Mouse (Mus musculus) hindbrain, embryonic 10.5 days (tissue): ENCODE data around the gene Aif1. TPM values are rescaled to one million over a fixed set of nuclear protein-coding genes. Genes with fewer than 3 reads are reported as not detected.

Source experiments
- DNase-seq: peaks from one replicate; pipeline ENCODE4 v3.0.0-alpha.2; 2017; ENCODE audit warnings: low spot score
- H3K27ac ChIP-seq: fragments of 300-500 bp; sonication (generic); 2 replicates; pipeline ENCODE4 v1.5.1; 2016; ENCODE audit warnings: mild to moderate bottlenecking, moderate library complexity
- H3K27me3 ChIP-seq: fragments of 300-500 bp; sonication (generic); 2 replicates; pipeline ENCODE4 v1.6.1; 2016; ENCODE audit warnings: mild to moderate bottlenecking; ENCODE audit not compliant: poor library complexity, insufficient read depth, severe bottlenecking
- H3K36me3 ChIP-seq: fragments of 300-500 bp; sonication (generic); 2 replicates; pipeline ENCODE4 v1.6.1; 2016; ENCODE audit warnings: mild to moderate bottlenecking, moderate library complexity
- H3K4me1 ChIP-seq: fragments of 300-500 bp; sonication (generic); replicated peaks from 2 replicates; pipeline ENCODE4 v1.6.1; 2016; ENCODE audit warnings: mild to moderate bottlenecking
- H3K4me3 ChIP-seq: fragments of 300-500 bp; sonication (generic); 2 replicates; pipeline ENCODE4 v1.5.1; 2016; ENCODE audit warnings: mild to moderate bottlenecking, moderate library complexity
- H3K9me3 ChIP-seq: fragments of 300-500 bp; sonication (generic); 2 replicates; pipeline ENCODE4 v1.6.1; 2016; ENCODE audit warnings: mild to moderate bottlenecking, moderate library complexity
- WGBS: fragments of 180-500 bp; shearing (Covaris S2); methylation state at CpG from one replicate; pipeline ENCODE4 v1.1.7; 2016; 5-methylcytosine and 5-hydroxymethylcytosine counted together
- polyA plus RNA-seq: library from polyadenylated mRNA; unstranded; fragments of >200 nt; fragmentation: Nextera tagmentation; extraction: Ambion mirVana; gene quantifications from 2 replicates; pipeline ENCODE4 v1.2.1, GENCODE M21; 2016

Aif1 gene
- polyA plus RNA-seq, 1 experiment from 2014 or later = 6.5 TPM

DNA sequence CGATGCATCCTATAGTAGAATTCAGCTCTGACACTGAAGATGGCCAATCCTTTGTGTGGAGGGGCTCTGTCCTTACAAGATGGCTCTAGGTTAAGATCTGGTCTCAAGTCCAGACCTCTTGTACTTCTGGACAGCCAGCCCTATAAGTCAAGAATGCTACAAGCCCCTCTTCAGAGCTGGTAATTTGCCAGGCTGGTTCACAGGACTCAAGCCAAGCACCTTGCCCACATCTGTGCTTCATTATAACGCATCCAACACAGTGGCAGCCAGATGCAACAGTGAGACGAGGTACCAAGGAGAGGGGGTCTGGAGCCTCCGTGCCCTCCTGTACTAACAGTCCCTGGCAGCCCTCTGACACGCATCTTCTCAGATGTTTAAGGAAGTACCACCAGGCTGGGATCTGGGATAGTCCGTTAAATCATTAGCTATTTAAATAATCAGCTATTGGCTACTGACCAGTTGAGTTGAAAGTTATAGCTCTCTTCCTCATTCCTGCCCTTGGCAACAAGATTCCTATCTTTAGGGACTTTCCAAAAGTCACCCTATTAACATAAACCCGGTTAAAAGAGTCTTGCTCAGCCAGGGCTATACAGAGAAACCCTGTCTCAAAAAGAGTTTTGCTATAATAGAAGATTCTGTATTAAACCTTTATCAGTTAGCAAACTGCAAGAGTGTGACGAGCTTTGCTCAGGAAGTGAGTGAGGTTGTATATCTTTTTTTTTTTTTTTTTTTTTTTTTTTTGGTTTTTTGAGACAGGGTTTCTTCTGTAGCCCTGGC is 1.5 kb downstream of the Aif1 start:
- Histone ChIP-seq H3K4me1 (no peaks in the 10 kb centered on the region), H3K9me3 (no peaks in the 10 kb centered on the region), H3K4me3 (no peak overlapping the region), H3K36me3 (no peaks in the 10 kb centered on the region), H3K27me3 (no peaks in the 10 kb centered on the region; the same call in 1 of the 2 replicates), H3K27ac (no peak overlapping the region)
- 76% methylated on average over 8 of the region's 8 CpGs for WGBS
- no peak for DNase-seq

DNA sequence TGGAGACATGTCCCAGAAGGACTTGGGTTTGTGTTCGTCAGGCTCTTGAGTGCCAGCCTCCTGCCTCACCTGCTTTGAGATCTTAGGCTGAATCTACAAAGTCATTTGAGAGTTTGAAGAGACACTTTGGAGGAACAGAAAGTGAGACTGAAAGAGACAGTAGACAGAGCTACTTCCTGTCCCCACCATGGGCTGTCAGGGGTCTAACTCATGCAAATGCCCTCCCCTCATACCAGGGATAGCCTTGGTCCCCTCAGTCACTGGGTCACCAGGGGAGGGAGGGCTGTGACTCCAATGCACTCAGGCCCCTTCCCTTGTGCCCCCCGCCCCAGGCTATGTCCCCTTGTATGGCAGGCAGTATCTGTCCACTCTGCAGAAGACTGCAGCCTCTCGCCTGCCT is 2.5 kb downstream of the Aif1 start:
- Histone ChIP-seq H3K36me3 (no peaks in the 10 kb centered on the region), H3K4me3 (no peak overlapping the region), H3K27me3 (no peaks in the 10 kb centered on the region; the same call in 1 of the 2 replicates), H3K4me1 (no peaks in the 10 kb centered on the region), H3K27ac (no peak overlapping the region), H3K9me3 (no peaks in the 10 kb centered on the region)
- 77% methylated on average over 3 of the region's 3 CpGs for WGBS
- DNase-seq = no peak

DNA sequence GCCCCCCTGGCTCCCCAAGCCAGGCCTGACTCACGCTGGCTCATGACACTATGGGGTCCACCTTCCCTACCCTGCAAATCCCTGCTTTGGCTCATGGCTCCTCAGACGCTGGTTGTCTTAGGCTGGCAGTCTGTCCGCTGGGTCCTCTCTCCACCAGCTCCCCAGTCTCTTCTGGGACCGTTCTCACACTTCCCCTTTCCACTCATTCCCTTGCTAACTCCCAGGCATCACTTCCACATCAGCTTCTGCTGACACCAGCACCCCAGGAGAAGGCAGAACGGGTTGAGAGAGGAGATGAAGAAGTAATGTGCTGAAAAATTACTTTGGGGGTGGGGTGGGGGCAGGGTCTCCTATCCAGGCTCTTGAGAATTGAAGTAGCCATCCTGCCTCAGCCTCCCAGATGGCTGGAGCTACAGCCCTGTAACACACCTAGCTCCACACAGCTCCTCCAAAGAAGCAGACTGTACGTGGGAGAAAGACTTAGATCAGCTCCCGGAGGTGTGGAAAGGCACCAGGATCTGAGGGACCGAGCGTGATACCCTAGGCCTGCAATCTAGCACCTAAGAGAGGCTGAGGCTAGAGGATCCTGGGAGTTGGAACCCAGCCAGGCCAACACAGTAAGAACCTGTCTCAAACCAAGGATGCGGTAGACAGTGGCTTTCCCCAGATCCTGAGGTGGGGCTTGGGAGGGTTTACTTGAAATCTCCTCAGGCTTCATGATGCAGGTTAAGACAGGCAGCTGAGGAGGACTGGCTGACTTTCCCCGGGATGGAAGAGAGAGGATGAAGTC is 3.2 kb downstream of the Aif1 start:
- DNase-seq = no peak
- Histone ChIP-seq H3K27ac (no peak overlapping the region), H3K9me3 (no peaks in the 10 kb centered on the region), H3K4me3 (no peak overlapping the region), H3K4me1 (no peaks in the 10 kb centered on the region), H3K36me3 (no peaks in the 10 kb centered on the region), H3K27me3 (no peaks in the 10 kb centered on the region; the same call in 1 of the 2 replicates)
- WGBS = 71% methylated on average over 11 of the region's 11 CpGs

DNA sequence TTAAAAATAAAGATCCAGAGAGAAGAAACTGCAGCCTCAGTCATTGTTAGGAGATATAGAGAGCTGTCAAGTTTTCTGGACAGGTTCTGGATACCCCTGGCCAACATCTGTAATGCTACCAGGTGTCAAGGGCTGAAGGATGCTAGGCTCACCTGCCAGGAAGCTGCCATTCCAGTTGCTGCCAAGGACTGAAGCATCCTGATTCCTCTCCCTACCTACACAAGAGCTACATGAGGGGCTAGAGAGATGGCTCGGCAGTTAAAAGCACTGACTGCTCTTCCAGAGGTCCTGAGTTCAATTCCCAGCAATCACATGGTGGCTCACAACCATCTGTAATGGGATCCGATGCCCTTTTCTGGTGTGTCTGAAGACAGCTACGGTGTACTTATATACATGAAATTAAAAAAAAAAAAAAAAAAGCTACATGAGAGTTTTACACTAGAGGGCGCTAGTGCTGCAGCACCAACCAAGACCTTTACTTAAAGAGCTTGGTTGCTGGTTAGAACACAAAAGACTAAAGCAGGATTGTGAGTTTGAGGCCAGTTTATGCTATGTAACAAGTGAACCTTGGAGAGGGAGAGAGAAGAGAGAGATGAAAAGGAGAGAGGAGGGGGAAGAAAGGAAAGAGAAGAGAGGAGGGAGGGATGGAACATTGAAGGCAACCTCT is 7.2 kb downstream of the Aif1 start:
- Histone ChIP-seq H3K27me3 (no peaks in the 10 kb centered on the region; the same call in 1 of the 2 replicates), H3K4me1 (peaks cover 9% of the 10 kb centered on the region), H3K36me3 (no peaks in the 10 kb centered on the region), H3K9me3 (no peaks in the 10 kb centered on the region), H3K27ac (0 out of 2 replicates have a peak overlapping the region, but pooled peaks have one; percentile 18), H3K4me3 (no peak overlapping the region)
- DNase-seq = no peak
- 32% methylated on average over 4 of the region's 4 CpGs for WGBS

DNA sequence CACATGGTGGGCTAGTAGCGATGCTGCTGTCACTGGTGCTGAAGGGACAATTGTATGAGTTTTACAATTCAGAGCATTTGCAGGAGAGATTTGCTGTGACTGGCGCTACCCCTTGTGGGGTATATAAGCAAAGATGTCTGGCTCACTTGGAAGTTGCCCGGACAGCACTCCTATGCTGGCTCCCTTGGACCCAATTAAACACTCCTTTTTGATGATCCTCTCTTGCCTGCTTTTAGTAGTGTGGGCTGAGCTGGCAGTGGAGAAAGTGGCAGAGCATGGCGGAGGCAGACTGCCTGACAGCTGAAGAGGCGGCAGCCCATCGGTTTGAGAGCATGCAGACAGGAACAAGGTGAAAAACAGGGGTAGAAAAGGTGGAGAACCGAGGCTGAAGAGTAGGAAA is 8.1 kb downstream of the Aif1 start:
- no peak overlapping the region for H3K27ac ChIP-seq
- no peaks in the 10 kb centered on the region; the same call in 1 of the 2 replicates for H3K27me3 ChIP-seq
- no peaks in the 10 kb centered on the region for H3K9me3 ChIP-seq
- 92% methylated on average over 7 of the region's 7 CpGs for WGBS
- H3K36me3 ChIP-seq = peaks cover 2% of the 10 kb centered on the region
- H3K4me1 ChIP-seq = peaks cover 17% of the 10 kb centered on the region
- DNase-seq = no peak
- 0 out of 2 replicates have a peak overlapping the region, but pooled peaks have one; percentile 0 for H3K4me3 ChIP-seq

DNA sequence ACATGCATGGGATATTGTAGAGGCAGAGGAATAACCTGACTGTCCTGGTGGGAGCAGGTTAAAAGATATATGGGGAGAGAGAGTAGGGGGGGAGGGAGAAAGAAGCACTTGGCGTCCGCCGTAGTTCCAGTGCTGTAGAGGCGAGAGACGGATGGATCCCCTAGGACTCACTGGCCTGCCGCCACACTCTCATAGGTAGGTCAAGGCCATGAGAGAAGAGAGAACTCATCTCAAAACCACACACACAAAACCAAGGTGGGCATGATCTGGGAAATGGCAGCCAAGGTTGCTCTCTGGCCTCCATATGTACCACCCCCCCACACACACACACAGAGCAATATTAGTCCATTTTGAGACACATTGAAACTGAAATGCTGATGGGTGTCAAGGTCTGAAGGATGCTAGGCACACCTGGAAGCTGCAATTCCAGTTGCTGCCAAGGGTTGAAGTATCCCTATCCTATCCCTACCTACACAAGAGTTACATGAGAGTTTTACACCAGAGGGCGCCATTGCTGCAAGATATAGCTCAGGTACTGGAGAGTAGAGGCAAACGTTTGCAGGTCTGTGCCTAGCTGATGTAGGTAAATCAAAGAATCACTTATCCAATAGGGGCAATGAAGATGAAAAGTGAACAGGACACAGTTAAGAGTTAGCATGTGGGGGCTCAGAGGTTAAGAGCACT is 9.4 kb downstream of the Aif1 start:
- peaks cover 15% of the 10 kb centered on the region for H3K36me3 ChIP-seq
- H3K4me3 ChIP-seq = peak overlapping the region; percentile 97
- DNase-seq = no peak
- H3K4me1 ChIP-seq = peaks cover 30% of the 10 kb centered on the region
- WGBS = 73% methylated on average over 8 of the region's 8 CpGs
- no peaks in the 10 kb centered on the region for H3K27me3 ChIP-seq
- H3K9me3 ChIP-seq = no peaks in the 10 kb centered on the region
- H3K27ac ChIP-seq = peak overlapping the region; percentile 100

DNA sequence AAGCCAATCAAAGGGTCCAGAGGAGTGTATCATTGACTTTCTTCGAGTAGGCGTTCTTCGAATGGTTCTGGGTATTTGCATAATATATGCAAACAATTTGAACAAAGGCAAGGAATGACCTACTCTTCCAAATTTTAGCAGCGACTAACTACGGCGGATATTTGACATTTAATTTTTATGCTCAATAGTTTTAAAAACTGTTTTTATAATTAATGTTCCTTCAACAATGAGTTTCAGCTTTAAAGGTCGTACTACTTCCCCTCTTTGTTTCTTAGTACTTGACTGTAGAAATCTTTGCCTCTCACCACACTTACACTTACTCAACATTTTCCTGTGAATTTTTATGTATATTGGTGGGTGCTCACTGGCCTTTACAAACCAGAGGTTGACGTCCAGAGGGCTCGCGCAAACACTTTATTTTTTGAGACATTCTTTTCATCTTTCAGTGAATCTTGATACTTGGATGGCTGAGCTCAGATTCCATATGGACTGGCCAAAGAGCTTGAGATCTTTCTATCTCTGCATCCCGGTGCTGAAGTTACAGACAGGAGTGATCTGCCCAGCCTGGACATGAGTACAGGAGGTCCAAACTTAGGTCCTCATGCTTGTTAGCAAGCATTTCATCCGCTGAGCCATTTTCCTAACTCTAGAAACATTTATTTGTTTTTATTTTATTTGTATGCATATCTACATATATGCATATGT is 10.3 kb downstream of the Aif1 start:
- WGBS = 27% methylated on average over 12 of the region's 12 CpGs
- H3K4me1 ChIP-seq = peaks cover 30% of the 10 kb centered on the region

DNA sequence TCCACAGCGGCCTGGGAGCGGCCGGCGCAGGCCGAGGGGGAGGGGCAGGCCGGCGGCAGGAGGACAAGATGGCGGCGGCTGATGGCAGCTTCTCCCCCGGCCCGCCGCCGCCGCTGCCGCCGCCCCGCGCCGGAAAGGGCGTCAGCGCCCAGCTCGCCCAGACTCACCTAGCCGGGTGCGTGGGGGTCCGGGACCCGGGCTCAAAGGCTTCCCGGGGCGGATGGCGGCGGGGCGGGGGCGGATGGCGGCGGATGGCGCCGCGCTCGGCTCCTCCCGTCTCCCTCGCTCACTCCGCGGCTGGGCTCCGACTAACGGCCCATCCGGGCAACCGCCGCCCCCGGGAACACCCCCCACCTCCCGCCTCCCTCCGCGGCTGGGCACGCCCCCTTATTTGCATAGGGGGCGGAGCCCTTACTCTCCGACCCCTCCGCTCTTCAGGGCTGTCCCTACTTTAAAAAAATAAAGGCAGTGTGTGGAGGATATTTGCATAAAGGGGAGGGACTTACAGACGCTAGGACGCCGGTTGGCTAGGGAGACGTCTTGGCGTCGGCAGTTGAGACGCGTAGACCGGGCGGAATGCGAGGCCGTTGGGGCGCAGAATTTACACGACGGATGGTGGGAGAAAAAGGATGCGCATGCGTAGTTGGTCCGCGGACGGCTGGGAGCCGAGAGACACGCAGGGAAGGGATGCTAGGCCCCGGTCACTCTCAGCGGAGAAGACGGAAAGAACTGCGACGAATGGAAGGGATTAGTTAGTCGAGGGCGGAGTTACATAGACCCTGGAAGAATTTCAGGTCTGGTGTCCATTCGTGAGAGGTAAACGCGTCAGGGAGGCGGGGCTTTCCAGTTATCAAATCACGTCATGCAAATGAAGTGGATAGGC is 11.1 kb downstream of the Aif1 start, which contains the start of gene Prrc2a:
Prrc2a (minus strand) TSS at position 330 of the 883 bp plus-strand sequence.
- WGBS = under 1% methylated on average over 74 of the region's 89 CpGs
- peak; percentile 99 for DNase-seq
- Histone ChIP-seq H3K4me1 (peaks cover 30% of the 10 kb centered on the region), H3K4me3 (peak within 1 kb of the TSS; percentile 97), H3K9me3 (no peaks in the 10 kb centered on the region), H3K27me3 (no peaks in the 10 kb centered on the region), H3K36me3 (peaks cover 32% of the 10 kb centered on the region), H3K27ac (peak within 1 kb of the TSS; percentile 100)

More for the DNA sequence above, 10.3 kb downstream of the Aif1 start:
- Histone ChIP-seq H3K27me3 (no peaks in the 10 kb centered on the region), H3K27ac (peak overlapping the region; percentile 100), H3K4me3 (peak overlapping the region; percentile 97), H3K36me3 (peaks cover 24% of the 10 kb centered on the region), H3K9me3 (no peaks in the 10 kb centered on the region)
- DNase-seq = no peak

DNA sequence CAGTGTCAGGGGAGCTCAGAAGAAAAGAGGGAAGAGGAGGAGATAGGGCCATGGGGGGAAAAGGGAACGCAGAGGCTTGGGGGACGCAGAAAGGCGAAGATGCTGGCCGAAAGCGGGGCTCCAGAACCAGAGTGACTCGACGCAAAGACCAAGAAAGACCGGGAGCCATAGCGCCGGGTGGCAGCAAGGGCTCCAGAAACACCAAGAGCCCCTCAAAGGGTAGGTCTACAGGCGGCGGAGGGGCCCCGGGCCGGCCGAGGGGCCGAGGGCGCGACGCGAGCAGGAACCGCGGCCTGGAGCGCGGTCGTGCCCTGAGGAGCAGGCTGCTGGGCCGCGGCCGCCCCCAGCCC is 11.7 kb downstream of the Aif1 start:
- WGBS = under 1% methylated on average over 28 of the region's 28 CpGs
- peak overlapping the region; percentile 100 for H3K27ac ChIP-seq

DNA sequence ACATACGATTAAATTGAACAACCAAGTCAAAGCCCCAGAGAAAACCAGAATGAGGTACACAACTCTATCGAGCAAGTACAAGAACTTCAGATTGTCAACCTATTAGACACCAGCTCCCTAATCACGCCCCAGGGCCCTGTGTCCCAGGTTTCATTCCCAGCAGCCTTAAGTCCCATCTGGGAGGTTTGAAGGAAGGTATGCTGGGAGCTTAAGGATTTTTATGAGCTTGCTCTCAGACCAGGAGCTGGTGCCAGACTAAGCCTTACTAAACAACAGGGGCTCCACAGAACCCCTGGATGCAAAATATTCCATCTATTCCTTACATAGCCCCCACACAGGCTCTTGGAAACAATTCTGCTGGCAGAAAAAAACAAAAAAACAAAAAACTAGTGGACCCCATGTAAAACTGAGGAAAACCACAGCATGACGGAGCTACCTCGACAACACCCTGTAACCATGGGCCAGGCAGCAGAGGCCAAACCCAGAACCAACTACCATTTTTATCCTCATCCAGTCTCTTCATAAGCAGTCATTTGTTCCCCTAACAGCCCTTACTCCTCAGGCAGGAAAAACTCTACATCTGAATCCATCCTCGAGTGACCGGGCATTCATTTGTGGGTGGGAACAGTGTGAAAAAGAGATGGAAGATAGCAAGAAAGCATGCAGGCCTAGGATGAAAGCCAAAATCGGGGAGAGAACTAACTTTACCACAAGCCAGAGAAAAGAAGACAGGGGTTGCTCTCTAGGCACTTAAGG is 12.4 kb downstream of the Aif1 start:
- H3K27ac ChIP-seq = peak overlapping the region; percentile 100
- peaks cover 45% of the 10 kb centered on the region for H3K36me3 ChIP-seq
- peak overlapping the region; percentile 97 for H3K4me3 ChIP-seq
- WGBS = 26% methylated on average over 8 of the region's 8 CpGs
- peaks cover 30% of the 10 kb centered on the region for H3K4me1 ChIP-seq
- H3K27me3 ChIP-seq = no peaks in the 10 kb centered on the region
- H3K9me3 ChIP-seq = no peaks in the 10 kb centered on the region
- DNase-seq = no peak

More for the DNA sequence above, 11.7 kb downstream of the Aif1 start:
- no peaks in the 10 kb centered on the region for H3K9me3 ChIP-seq
- peaks cover 30% of the 10 kb centered on the region for H3K4me1 ChIP-seq
- H3K27me3 ChIP-seq = no peaks in the 10 kb centered on the region
- peak overlapping the region; percentile 97 for H3K4me3 ChIP-seq
- peaks cover 38% of the 10 kb centered on the region for H3K36me3 ChIP-seq
- DNase-seq = no peak
